Mouse (Mus musculus): ENCODE measurements around the gene Fntb.

DNA sequence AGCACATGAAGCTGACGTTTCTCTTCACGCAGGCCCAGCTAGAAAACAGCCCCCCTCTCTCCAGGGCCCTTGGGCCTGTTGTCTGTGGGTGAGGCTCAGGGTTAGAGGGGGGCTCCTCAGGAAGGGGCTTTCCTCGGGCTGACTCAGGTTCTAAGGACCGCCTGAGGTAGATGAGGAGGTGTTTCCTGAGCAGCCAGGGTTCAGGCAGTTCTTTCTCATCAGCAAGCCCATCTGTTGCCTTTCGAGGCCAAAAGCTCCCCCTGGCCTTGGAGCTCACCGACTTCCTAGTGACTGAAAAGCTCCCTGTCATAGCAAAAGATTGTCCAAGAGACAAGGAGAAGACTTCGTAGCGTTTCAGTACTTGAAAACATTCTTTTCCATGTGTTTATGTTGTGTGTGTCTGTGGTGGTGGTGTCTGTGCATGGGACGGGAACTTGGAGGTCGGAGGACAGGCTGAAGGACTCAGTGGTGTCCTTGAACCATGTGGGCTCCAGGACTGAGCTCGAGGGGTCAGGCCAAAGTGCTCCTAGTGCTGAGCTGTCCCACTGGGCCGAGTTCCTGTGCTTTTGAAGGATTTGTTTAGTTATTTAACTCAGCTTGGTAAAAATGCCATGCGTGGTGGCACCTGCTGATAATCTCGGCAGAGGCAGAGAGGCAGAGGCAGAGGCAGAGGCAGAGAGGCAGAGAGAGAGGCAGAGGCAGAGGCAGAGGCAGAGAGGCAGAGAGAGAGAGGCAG lies 103.2 kb downstream of the Fntb start:
- TF ChIP-seq POLR2A (IDR thresholded peaks at IDR 0.05; ENCODE audit: extremely low read depth, insufficient read depth, low read length) (no peak), CTCF (IDR thresholded peaks at IDR 0.05; ENCODE audit: extremely low read depth, insufficient read depth, low read length) (no peak)
